Mouse (Mus musculus): ENCODE data around the gene Gna14. TPM values are rescaled to one million over a fixed set of nuclear protein-coding genes. Genes with fewer than 3 reads are reported as not detected.

Gna14 gene
- polyA plus RNA-seq, 1 experiment from 2014 or later, result 4.8 TPM

DNA sequence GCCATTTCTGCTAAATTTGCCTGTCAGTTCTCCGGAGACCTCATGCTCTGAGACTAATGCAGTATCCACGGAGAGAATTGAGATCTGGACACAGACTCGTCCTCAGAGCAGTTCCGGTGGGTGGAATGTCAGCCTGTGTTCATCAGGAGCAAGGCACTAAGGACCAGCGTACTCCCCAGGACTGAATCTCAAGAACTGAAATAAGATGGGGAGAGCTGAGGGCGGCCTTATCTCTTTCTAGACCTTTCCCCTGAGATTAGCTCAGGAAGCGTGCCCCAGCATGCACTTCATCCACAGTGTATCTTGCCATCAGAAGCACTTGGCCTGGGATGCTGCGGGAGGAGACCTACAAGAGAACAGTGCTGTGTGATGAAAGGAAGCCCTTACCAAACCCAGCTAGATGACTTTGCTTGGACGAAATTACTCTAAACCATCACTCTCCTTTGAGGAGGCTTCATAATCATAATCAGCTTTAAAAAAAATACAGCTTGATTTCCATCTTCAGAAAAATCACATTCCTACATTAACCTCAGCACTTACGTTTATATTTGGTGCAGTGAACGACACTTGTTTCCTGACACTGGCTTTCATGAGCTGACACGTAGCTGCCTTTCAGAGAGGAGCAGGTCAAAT is 41.9 kb downstream of the Gna14 start:
- Histone ChIP-seq H3K4me2 (replicated peaks; ENCODE audit: low read depth) (no peak overlapping the region), H3K4me3 (ENCODE audit: low read depth, low read length) (no peak overlapping the region), H3K27me3 (replicated peaks; ENCODE audit: control insufficient read depth, insufficient read depth, low read length) (no peaks in the 10 kb centered on the region), H3K9ac (ENCODE audit: low read depth, low read length) (no peak overlapping the region), H3K4me1 (replicated peaks; ENCODE audit: control insufficient read depth, insufficient read depth, low read length) (no peaks in the 10 kb centered on the region), H3K9me3 (ENCODE audit: control insufficient read depth) (no peaks in the 10 kb centered on the region), H3K27ac (ENCODE audit: low read depth, low read length) (no peak overlapping the region), H3K36me3 (ENCODE audit: control insufficient read depth, insufficient read depth) (no peaks in the 10 kb centered on the region)
- 81% methylated on average over 12 of the region's 12 CpGs for WGBS
- no peak for ATAC-seq
- no peak for TF ChIP-seq CTCF (IDR thresholded peaks at IDR 0.05; ENCODE audit: low read depth)

DNA sequence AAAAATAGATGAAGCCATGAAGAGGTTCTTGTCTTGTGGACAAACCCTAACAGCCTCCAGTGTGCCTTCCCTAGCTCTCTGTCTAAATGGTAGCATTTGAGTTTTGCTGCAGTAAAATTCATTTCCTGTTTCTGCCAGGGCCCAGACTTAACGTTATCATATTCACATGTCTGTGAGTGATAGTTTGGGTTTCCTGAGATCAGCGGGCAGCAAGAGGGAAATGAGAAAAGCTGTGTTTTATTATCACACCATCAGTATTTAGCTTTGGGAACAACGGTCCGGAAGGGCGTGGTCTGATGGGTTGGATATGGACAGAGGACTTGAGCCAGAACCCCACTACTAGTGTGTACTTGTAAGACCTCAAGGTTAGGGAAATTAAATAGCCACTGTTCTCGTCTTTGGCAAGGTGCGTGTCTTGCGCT is 42.6 kb downstream of the Gna14 start:
- 65% methylated on average over 8 of the region's 8 CpGs for WGBS
- Histone ChIP-seq H3K9ac (ENCODE audit: low read depth, low read length) (no peak overlapping the region), H3K9me3 (ENCODE audit: control insufficient read depth) (no peaks in the 10 kb centered on the region), H3K4me2 (replicated peaks; ENCODE audit: low read depth) (no peak overlapping the region), H3K27ac (ENCODE audit: low read depth, low read length) (no peak overlapping the region), H3K27me3 (replicated peaks; ENCODE audit: control insufficient read depth, insufficient read depth, low read length) (no peaks in the 10 kb centered on the region), H3K4me3 (ENCODE audit: low read depth, low read length) (no peak overlapping the region), H3K4me1 (replicated peaks; ENCODE audit: control insufficient read depth, insufficient read depth, low read length) (no peaks in the 10 kb centered on the region), H3K36me3 (ENCODE audit: control insufficient read depth, insufficient read depth) (no peaks in the 10 kb centered on the region)
- TF ChIP-seq CTCF (IDR thresholded peaks at IDR 0.05; ENCODE audit: low read depth), result no peak
- ATAC-seq, result no peak

DNA sequence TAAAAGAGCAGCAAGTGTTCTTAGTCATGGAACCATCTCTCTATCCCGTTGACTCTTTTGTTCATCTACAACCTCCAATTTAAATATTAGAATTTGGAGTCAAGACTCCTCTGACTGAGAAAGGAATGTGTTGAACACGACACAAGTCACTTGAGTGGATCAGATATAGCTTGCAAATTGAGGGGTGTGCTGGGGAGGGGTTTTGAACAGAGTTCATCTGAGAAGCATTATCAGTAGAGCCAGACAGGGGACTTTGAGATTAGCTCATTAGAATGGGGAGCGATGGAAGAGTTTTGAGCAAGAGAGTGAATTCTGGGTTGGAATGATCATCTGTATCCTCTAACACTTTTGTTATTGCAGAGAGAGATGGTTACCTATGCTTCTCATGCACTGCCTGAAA is 46.5 kb downstream of the Gna14 start:
- no peak overlapping the region for H3K4me2 ChIP-seq (replicated peaks; ENCODE audit: low read depth)
- no peak for ATAC-seq
- H3K27me3 ChIP-seq (replicated peaks; ENCODE audit: control insufficient read depth, insufficient read depth, low read length), result no peaks in the 10 kb centered on the region
- TF ChIP-seq CTCF (IDR thresholded peaks at IDR 0.05; ENCODE audit: low read depth), result no peak
- no peak overlapping the region for H3K27ac ChIP-seq (ENCODE audit: low read depth, low read length)
- 86% methylated on average over 3 of the region's 3 CpGs for WGBS
- H3K9me3 ChIP-seq (ENCODE audit: control insufficient read depth), result no peaks in the 10 kb centered on the region
- no peaks in the 10 kb centered on the region for H3K36me3 ChIP-seq (ENCODE audit: control insufficient read depth, insufficient read depth)
- no peak overlapping the region for H3K9ac ChIP-seq (ENCODE audit: low read depth, low read length)
- no peaks in the 10 kb centered on the region for H3K4me1 ChIP-seq (replicated peaks; ENCODE audit: control insufficient read depth, insufficient read depth, low read length)
- no peak overlapping the region for H3K4me3 ChIP-seq (ENCODE audit: low read depth, low read length)

DNA sequence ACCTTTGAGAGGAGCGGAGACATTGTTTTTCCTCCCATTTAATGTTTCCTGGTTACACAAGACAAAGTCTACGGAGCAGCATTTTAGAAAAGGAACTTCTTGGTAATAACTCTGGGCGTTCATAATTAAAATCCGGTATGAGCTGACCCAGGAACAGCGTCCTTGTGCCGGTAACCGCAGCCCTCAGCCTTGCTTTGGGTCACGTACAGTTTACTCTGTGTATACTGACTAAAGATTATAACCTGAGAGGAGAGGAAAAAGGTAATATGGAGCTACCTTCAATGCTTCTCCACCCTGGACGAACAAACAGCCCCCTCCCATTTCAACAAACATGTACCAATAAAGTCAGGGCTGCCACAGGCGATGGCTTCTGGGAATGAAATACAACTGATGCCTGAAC is 48.7 kb downstream of the Gna14 start:
- no peak overlapping the region for H3K4me3 ChIP-seq (ENCODE audit: low read depth, low read length)
- ATAC-seq, result peak; percentile 41; the same call in 1 of the 2 replicates
- no peak overlapping the region; the same call in 1 of the 2 replicates for H3K4me2 ChIP-seq (replicated peaks; ENCODE audit: low read depth)
- no peak for TF ChIP-seq CTCF (IDR thresholded peaks at IDR 0.05; ENCODE audit: low read depth)
- no peaks in the 10 kb centered on the region for H3K9me3 ChIP-seq (ENCODE audit: control insufficient read depth)
- no peak overlapping the region for H3K9ac ChIP-seq (ENCODE audit: low read depth, low read length)
- no peaks in the 10 kb centered on the region for H3K36me3 ChIP-seq (ENCODE audit: control insufficient read depth, insufficient read depth)
- no peaks in the 10 kb centered on the region for H3K27me3 ChIP-seq (replicated peaks; ENCODE audit: control insufficient read depth, insufficient read depth, low read length)
- H3K4me1 ChIP-seq (replicated peaks; ENCODE audit: control insufficient read depth, insufficient read depth, low read length), result no peaks in the 10 kb centered on the region
- no peak overlapping the region for H3K27ac ChIP-seq (ENCODE audit: low read depth, low read length)
- 54% methylated on average over 10 of the region's 10 CpGs for WGBS

DNA sequence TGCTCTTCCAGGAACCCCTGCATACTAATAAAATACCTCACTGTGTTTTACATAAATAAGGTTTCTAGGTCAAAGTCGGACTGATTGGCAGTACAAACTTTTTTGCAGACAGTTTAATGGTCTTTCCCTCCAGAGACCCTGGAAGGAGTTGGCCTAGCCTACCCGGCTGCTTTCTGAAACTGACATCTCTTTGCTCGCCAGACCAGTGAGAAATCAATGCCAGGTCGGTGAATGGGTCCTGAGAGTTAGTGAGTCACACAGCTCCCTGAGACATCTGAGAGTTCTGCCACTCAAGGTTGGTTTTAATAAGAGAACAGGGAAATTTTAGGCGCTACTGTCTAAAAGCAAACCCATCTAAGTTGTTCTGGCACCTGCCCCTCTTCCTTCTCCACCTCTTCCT is 49.1 kb downstream of the Gna14 start:
- no peak for TF ChIP-seq CTCF (IDR thresholded peaks at IDR 0.05; ENCODE audit: low read depth)
- no peak overlapping the region for H3K27ac ChIP-seq (ENCODE audit: low read depth, low read length)
- ATAC-seq, result no peak
- no peak overlapping the region for H3K4me2 ChIP-seq (replicated peaks; ENCODE audit: low read depth)
- H3K9me3 ChIP-seq (ENCODE audit: control insufficient read depth), result no peaks in the 10 kb centered on the region
- no peak overlapping the region for H3K9ac ChIP-seq (ENCODE audit: low read depth, low read length)
- H3K36me3 ChIP-seq (ENCODE audit: control insufficient read depth, insufficient read depth), result no peaks in the 10 kb centered on the region
- H3K4me3 ChIP-seq (ENCODE audit: low read depth, low read length), result no peak overlapping the region
- WGBS, result 54% methylated on average over 5 of the region's 5 CpGs
- no peaks in the 10 kb centered on the region for H3K4me1 ChIP-seq (replicated peaks; ENCODE audit: control insufficient read depth, insufficient read depth, low read length)
- no peaks in the 10 kb centered on the region for H3K27me3 ChIP-seq (replicated peaks; ENCODE audit: control insufficient read depth, insufficient read depth, low read length)

DNA sequence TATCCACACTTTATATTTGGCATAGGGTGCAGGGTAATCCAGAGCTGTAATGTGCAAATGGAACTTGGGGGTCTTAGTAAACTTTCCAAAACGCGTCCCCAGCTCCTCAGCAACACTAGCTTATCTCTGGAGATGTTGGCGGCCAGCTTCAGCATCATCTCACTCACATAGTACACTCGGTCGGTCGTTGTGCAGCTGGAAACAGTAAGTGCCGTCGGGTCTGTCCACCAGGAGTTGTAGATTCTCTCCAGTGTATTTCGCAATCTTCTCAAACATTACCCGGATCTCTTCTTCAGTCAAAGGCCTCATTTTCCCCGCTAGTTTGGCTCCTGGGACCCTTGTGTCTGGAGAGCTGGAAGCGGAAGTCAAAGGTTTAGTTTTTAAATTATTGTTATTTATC is 55.2 kb downstream of the Gna14 start:
- no peak for TF ChIP-seq CTCF (IDR thresholded peaks at IDR 0.05; ENCODE audit: low read depth)
- Histone ChIP-seq H3K9me3 (ENCODE audit: control insufficient read depth) (no peaks in the 10 kb centered on the region), H3K27ac (ENCODE audit: low read depth, low read length) (no peak overlapping the region), H3K4me3 (ENCODE audit: low read depth, low read length) (no peak overlapping the region), H3K4me2 (replicated peaks; ENCODE audit: low read depth) (no peak overlapping the region), H3K4me1 (replicated peaks; ENCODE audit: control insufficient read depth, insufficient read depth, low read length) (no peaks in the 10 kb centered on the region), H3K27me3 (replicated peaks; ENCODE audit: control insufficient read depth, insufficient read depth, low read length) (no peaks in the 10 kb centered on the region), H3K9ac (ENCODE audit: low read depth, low read length) (no peak overlapping the region), H3K36me3 (ENCODE audit: control insufficient read depth, insufficient read depth) (no peaks in the 10 kb centered on the region)
- whole genome bisulfite sequencing, result 64% methylated on average over 12 of the region's 12 CpGs
- no peak for ATAC-seq

DNA sequence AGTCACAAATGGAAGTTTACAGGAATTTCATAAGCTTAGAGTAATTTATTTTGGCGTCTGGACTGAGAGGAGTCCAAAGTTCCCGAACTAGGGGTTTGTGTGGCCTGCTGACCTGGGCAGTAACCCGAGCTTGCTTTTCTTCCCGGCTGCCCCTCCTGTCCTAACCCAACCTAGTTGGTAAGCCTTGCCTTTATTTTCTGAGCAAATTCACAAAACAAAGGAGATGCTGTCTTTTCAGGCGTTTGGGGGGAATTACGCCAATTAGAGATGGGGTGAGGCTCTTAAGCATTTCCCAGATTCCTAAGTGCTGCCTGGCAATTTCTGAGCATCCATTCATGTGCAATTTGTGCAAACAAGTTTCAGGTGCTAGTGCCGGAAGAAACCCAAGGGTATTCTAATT is 55.9 kb downstream of the Gna14 start:
- no peak for TF ChIP-seq CTCF (IDR thresholded peaks at IDR 0.05; ENCODE audit: low read depth)
- Histone ChIP-seq H3K9me3 (ENCODE audit: control insufficient read depth) (no peaks in the 10 kb centered on the region), H3K36me3 (ENCODE audit: control insufficient read depth, insufficient read depth) (no peaks in the 10 kb centered on the region), H3K9ac (ENCODE audit: low read depth, low read length) (no peak overlapping the region), H3K27me3 (replicated peaks; ENCODE audit: control insufficient read depth, insufficient read depth, low read length) (no peaks in the 10 kb centered on the region), H3K4me2 (replicated peaks; ENCODE audit: low read depth) (no peak overlapping the region), H3K27ac (ENCODE audit: low read depth, low read length) (no peak overlapping the region), H3K4me3 (ENCODE audit: low read depth, low read length) (no peak overlapping the region), H3K4me1 (replicated peaks; ENCODE audit: control insufficient read depth, insufficient read depth, low read length) (no peaks in the 10 kb centered on the region)
- WGBS, result 46% methylated on average over 7 of the region's 7 CpGs
- ATAC-seq, result no peak

Data from intestine, postnatal 0 days (tissue).